In the genomic region with DNA sequence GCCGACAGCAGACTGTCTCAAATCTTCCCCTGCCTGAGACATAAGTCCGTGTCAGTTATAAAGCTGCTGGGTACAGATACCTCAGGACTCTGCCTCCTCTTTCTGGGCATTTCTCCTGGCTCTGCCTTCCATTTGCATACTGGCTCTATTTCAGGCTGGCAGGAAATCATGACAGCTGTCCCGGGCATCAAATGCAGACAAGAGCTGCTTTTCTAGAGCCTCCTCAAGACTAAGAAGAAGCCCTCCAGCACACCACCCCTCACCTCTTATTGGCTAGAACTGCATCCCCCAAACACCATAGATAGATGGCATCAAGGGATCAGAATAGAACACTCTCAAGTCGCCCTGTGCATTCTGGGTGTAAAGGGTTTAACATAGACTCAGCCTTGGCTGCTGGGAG, we compare ENCODE assay signal across 18 mouse cellular contexts. TPM values are rescaled to one million over a fixed set of nuclear protein-coding genes. Genes with fewer than 3 reads are reported as not detected.
A peak's percentile ranks its signal among the peaks of the same experiment; 100 is the strongest.
DNase-seq lines count a peak whose midpoint lies in the region; ATAC-seq and TF ChIP-seq lines count a peak whose summit lies in the region.
"Had no signal": no experiment of that assay in that cellular context is flagged by ENCODE, and none has a peak within 500 bp of the region (broad histone marks: within the 10 kb centered on the region; RNA-seq: fewer than 3 reads in every experiment).

No protein-coding gene starts in this region.

- peak; percentile 72 for DNase-seq in gastrocnemius, adult 18-20 months (ENCODE audit: low spot score)
- DNase-seq in gastrocnemius, postnatal 36 days: no peak
- peak; percentile 72 for DNase-seq in brain, adult 2 months (ENCODE audit: low read depth, low spot score)
- DNase-seq in frontal cortex, postnatal 14 days (ENCODE audit: low spot score in 2 of 2): peak; percentile 29 to 52
- no peak for DNase-seq in urinary bladder, adult 18-20 months (ENCODE audit: low spot score in 2 of 2)
- DNase-seq in thymus, postnatal 10 days (ENCODE audit: low spot score in 2 of 2): no peak
- DNase-seq: adrenal gland, postnatal 10 days; cerebellum, adult 9-10 months; lung, adult 18-20 months; lung, postnatal 36 days; thymus, postnatal 14 days had no signal

- TF ChIP-seq POLR2A in myocyte (IDR thresholded peaks at IDR 0.05; ENCODE audit: insufficient read length, low read depth): no peak

- H3K79me2 ChIP-seq in myocyte (ENCODE audit: control insufficient read depth, insufficient read depth): no peaks in the 10 kb centered on the region

- no peak for ATAC-seq in megakaryocyte-erythroid progenitor cell, adult 5-6 weeks (replicated peaks; ENCODE audit: low FRiP score, low TSS enrichment, poor library complexity, severe bottlenecking)
- ATAC-seq: CD4-positive, CD25-positive, alpha-beta regulatory T cell, adult 4 months; intestine, embryonic 15.5 days had no signal

- no peak overlapping the region for H3ac ChIP-seq in myocyte (ENCODE audit: control insufficient read depth, insufficient read length)

- H3K4me3 ChIP-seq in myocyte: no peak overlapping the region
- H3K4me3 ChIP-seq: hindbrain, embryonic 10.5 days; intestine, embryonic 15.5 days; limb, embryonic 13.5 days had no signal

- H3K4me2 ChIP-seq in myocyte (ENCODE audit: low read depth): no peak overlapping the region
- H3K4me2 ChIP-seq: intestine, embryonic 15.5 days; limb, embryonic 13.5 days; midbrain, embryonic 11.5 days had no signal

- H3K36me3 ChIP-seq in myocyte (ENCODE audit: control insufficient read depth, insufficient read depth): no peaks in the 10 kb centered on the region
- H3K36me3 ChIP-seq: hindbrain, embryonic 10.5 days; intestine, embryonic 15.5 days; limb, embryonic 13.5 days had no signal

- intact Hi-C loops in gastrocnemius, postnatal 36 days (cut with DNase I): no loop called here

- peaks cover 7% of the 10 kb centered on the region for H3K27me3 ChIP-seq in myocyte (ENCODE audit: control insufficient read depth, insufficient read depth, insufficient read length)
- H3K27me3 ChIP-seq: intestine, embryonic 15.5 days; limb, embryonic 13.5 days had no signal

TF ChIP-seq in myocyte, 11 proteins besides CTCF, POLR2A, EP300 and RAD21:
- TF ChIP-seq SRF (IDR thresholded peaks at IDR 0.05; ENCODE audit: control insufficient read depth, insufficient read length, low read depth) (no peak), USF1 (IDR thresholded peaks at IDR 0.05; ENCODE audit: low read depth) (no peak), MAX (IDR thresholded peaks at IDR 0.05; ENCODE audit: low read depth) (no peak), MYOD1 (IDR thresholded peaks at IDR 0.05; ENCODE audit: control insufficient read depth in 1 of 3, insufficient read length in 2 of 3, low read depth in 2 of 3) (peak in 2 of 3 experiments; percentile 7 to 30), MYOG (IDR thresholded peaks at IDR 0.05; ENCODE audit: control insufficient read depth in 1 of 3, insufficient read depth in 1 of 3, insufficient read length in 2 of 3, low read depth in 2 of 3) (peak in 1 of 3 experiments; percentile 4)

RNA-seq across cellular contexts. Expression of a gene that starts 24.2 kb away (rescaled TPM):
- total RNA-seq in gastrocnemius, adult 18-20 months (2021): 10 to 100 TPM; 44.7 to 55.8 TPM
- total RNA-seq in gastrocnemius, postnatal 36 days (2021): 10 to 100 TPM; 36.7 to 49.1 TPM
- polyA plus RNA-seq in myocyte (2012; fragmentation: generic; extraction: Trizol): 6.5 TPM
- 37.4 and 46.6 TPM in 2 replicates for total RNA-seq in megakaryocyte-erythroid progenitor cell, adult 5-6 weeks (2014; fragmentation: Nextera tagmentation)
- 27.0 and 42.7 TPM in 2 replicates for total RNA-seq in megakaryocyte-erythroid progenitor cell, adult 5-6 weeks (2017)

Comparison
In these comparisons a context has a peak if more than half of its experiments do, and no peak if none do; other contexts are left out.
1. DNase-seq: peak in gastrocnemius, adult 18-20 months (single experiment), brain, adult 2 months (single experiment) and frontal cortex, postnatal 14 days (2 of 2); none in gastrocnemius, postnatal 36 days (0 of 2), urinary bladder, adult 18-20 months (0 of 2) and thymus, postnatal 10 days (0 of 2).